Mouse (Mus musculus): Measurements from ENCODE around the gene Nfia.

Gene Nfia

GRCm38 (mm10) chr4:97910777-97911580, 138.4 kb downstream of the Nfia start:
- no peak for DNase-seq (ENCODE audit: low read depth, low spot score)

GRCm38 (mm10) chr4:97911755-97912154, 139.2 kb downstream of the Nfia start:
- DNase-seq (ENCODE audit: low read depth, low spot score) = no peak

GRCm38 (mm10) chr4:97912155-97912554, 139.6 kb downstream of the Nfia start:
- DNase-seq (ENCODE audit: low read depth, low spot score) = no peak

GRCm38 (mm10) chr4:97912560-97912959, 140.0 kb downstream of the Nfia start:
- DNase-seq (ENCODE audit: low read depth, low spot score) = no peak

- DNase-seq (ENCODE audit: low read depth, low spot score) = no peak
These were observed 141.8 kb downstream of the Nfia start for GRCm38 (mm10) chr4:97914348-97914747.

- no peak for DNase-seq (ENCODE audit: low read depth, low spot score)
These were observed 142.2 kb downstream of the Nfia start for GRCm38 (mm10) chr4:97914761-97915160.

- no peak for DNase-seq (ENCODE audit: low read depth, low spot score)
These were observed 145.0 kb downstream of the Nfia start for GRCm38 (mm10) chr4:97917568-97917967.

- no peak for DNase-seq (ENCODE audit: low read depth, low spot score)
These were observed 146.1 kb downstream of the Nfia start for GRCm38 (mm10) chr4:97918675-97919074.

- no peak for DNase-seq (ENCODE audit: low read depth, low spot score)
These were observed 147.2 kb downstream of the Nfia start for GRCm38 (mm10) chr4:97919773-97920172.

GRCm38 (mm10) chr4:97920287-97921079, 147.9 kb downstream of the Nfia start:
- no peak for DNase-seq (ENCODE audit: low read depth, low spot score)

- DNase-seq (ENCODE audit: low read depth, low spot score) = no peak
These were observed 149.1 kb downstream of the Nfia start for GRCm38 (mm10) chr4:97921682-97922081.

GRCm38 (mm10) chr4:97923248-97923647, 150.7 kb downstream of the Nfia start:
- no peak for DNase-seq (ENCODE audit: low read depth, low spot score)

GRCm38 (mm10) chr4:97923876-97924316, 151.4 kb downstream of the Nfia start:
- no peak for DNase-seq (ENCODE audit: low read depth, low spot score)

- no peak for DNase-seq (ENCODE audit: low read depth, low spot score)
These were observed 151.9 kb downstream of the Nfia start for GRCm38 (mm10) chr4:97924414-97924813.

- DNase-seq (ENCODE audit: low read depth, low spot score) = no peak
These were observed 152.3 kb downstream of the Nfia start for GRCm38 (mm10) chr4:97924855-97925254.

- DNase-seq (ENCODE audit: low read depth, low spot score) = no peak
These were observed 153.1 kb downstream of the Nfia start for GRCm38 (mm10) chr4:97925644-97926043.

- DNase-seq (ENCODE audit: low read depth, low spot score) = no peak
These were observed 154.2 kb downstream of the Nfia start for GRCm38 (mm10) chr4:97926607-97927308.

GRCm38 (mm10) chr4:97927309-97927656, 154.7 kb downstream of the Nfia start:
- DNase-seq (ENCODE audit: low read depth, low spot score) = no peak

- DNase-seq (ENCODE audit: low read depth, low spot score) = no peak
These were observed 163.8 kb downstream of the Nfia start for GRCm38 (mm10) chr4:97936371-97936770.

- DNase-seq (ENCODE audit: low read depth, low spot score) = no peak
These were observed 164.4 kb downstream of the Nfia start for GRCm38 (mm10) chr4:97936912-97937311.

GRCm38 (mm10) chr4:97939492-97939891, 167.0 kb downstream of the Nfia start:
- no peak for DNase-seq (ENCODE audit: low read depth, low spot score)

GRCm38 (mm10) chr4:97939920-97940520, 167.5 kb downstream of the Nfia start:
- DNase-seq (ENCODE audit: low read depth, low spot score) = no peak
